Mouse (Mus musculus) neural tube, embryonic 11.5 days (tissue): ENCODE results near the gene Ggcx. TPM values are rescaled to one million over a fixed set of nuclear protein-coding genes. Genes with fewer than 3 reads are reported as not detected.
"Not testable (repeated sequence)": the region's sequence is repeated elsewhere in the genome, so short reads cannot be mapped to it uniquely, and the experiment has no call there.

Experiments used
- ATAC-seq: fragments of 200-750 bp; cut with Nextera tagmentation; 2 replicates; pipeline ENCODE4 v1.8.0; 2017; ENCODE audit warnings: moderate number of reproducible peaks, mild to moderate bottlenecking, moderate TSS enrichment, moderate library complexity; ENCODE audit not compliant: insufficient read depth, low FRiP score, low TSS enrichment
- DNase-seq: peaks from one replicate; pipeline ENCODE4 v3.0.0-alpha.2; 2015; ENCODE audit warnings: low spot score
- H3K27ac ChIP-seq: fragments of 300-500 bp; sonication (generic); 2 replicates; pipeline ENCODE4 v1.5.1; 2014; ENCODE audit warnings: low read depth, mild to moderate bottlenecking, low read length
- H3K27me3 ChIP-seq: fragments of 300-500 bp; sonication (generic); 2 replicates; pipeline ENCODE4 v1.6.1; 2014; ENCODE audit warnings: mild to moderate bottlenecking, low read length, mixed read lengths; ENCODE audit not compliant: control insufficient read depth, insufficient read depth
- H3K36me3 ChIP-seq: fragments of 300-500 bp; sonication (generic); 2 replicates; pipeline ENCODE4 v1.6.1; 2014; ENCODE audit warnings: mild to moderate bottlenecking, low read length, moderate library complexity, mixed read lengths; ENCODE audit not compliant: control insufficient read depth, insufficient read depth
- H3K4me1 ChIP-seq: fragments of 300-500 bp; sonication (generic); 2 replicates; pipeline ENCODE4 v1.6.1; 2014; ENCODE audit warnings: low read length, mixed read lengths; ENCODE audit not compliant: control insufficient read depth, insufficient read depth
- H3K4me2 ChIP-seq: fragments of 300-500 bp; sonication (generic); 2 replicates; pipeline ENCODE4 v1.6.1; 2014; ENCODE audit warnings: low read depth, mild to moderate bottlenecking, moderate library complexity
- H3K4me3 ChIP-seq: fragments of 300-500 bp; sonication (generic); 2 replicates; pipeline ENCODE4 v1.5.1; 2014; ENCODE audit warnings: low read depth, low read length
- H3K9ac ChIP-seq: fragments of 300-500 bp; sonication (generic); 2 replicates; pipeline ENCODE4 v1.6.1; 2014; ENCODE audit warnings: mild to moderate bottlenecking, low read length
- H3K9me3 ChIP-seq: fragments of 300-500 bp; sonication (generic); 2 replicates; pipeline ENCODE4 v1.6.1; 2016; ENCODE audit warnings: low read length; ENCODE audit not compliant: control insufficient read depth
- WGBS: fragments of 180-500 bp; shearing (Covaris S2); extraction: QIAGEN DNeasy Blood & Tissue Kit; methylation state at CpG from one replicate; pipeline ENCODE4 v1.1.7; 2014; 5-methylcytosine and 5-hydroxymethylcytosine counted together
- polyA plus RNA-seq: library from polyadenylated mRNA; unstranded; fragments of >200 nt; fragmentation: Nextera tagmentation; extraction: Ambion mirVana; gene quantifications from 2 replicates; pipeline ENCODE4 v1.2.1, GENCODE M21; 2014

The Ggcx gene
- polyA plus RNA-seq, 1 experiment from 2014 or later = 11.2 TPM

DNA sequence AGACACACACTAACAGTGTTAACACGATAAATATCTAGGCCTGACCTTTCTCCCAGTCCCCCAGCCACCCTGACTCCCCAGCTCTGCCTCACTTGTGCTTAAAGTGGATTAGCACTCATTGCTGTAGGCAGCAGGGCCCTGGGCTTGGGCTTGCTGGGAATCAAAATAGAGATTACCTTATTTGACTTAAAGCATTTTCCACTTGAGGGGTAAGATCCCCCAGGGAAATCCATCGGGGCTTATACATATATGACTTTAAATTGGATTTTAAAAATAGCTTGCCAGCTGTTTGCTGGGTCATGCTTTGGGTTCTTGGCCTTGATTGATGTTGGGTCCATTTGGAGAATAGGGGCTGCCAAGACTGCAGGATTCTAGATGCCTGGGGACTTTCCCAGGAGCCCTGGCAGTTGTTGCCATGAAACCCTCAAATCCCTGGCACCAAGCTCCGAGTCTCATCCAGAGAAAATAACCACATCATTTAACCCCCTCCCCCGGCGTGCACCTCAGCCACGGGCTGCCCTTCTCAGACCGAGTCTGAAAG is 40.8 kb downstream of the Ggcx start:
- H3K9ac ChIP-seq = no peak overlapping the region
- ATAC-seq = no peak
- no peaks in the 10 kb centered on the region for H3K36me3 ChIP-seq
- H3K9me3 ChIP-seq = no peaks in the 10 kb centered on the region
- 77% methylated on average over 7 of the region's 7 CpGs for WGBS
- H3K4me3 ChIP-seq = no peak overlapping the region
- H3K27me3 ChIP-seq = no peaks in the 10 kb centered on the region
- H3K4me1 ChIP-seq = no peaks in the 10 kb centered on the region
- no peak overlapping the region for H3K4me2 ChIP-seq
- no peak overlapping the region for H3K27ac ChIP-seq
- DNase-seq = no peak

DNA sequence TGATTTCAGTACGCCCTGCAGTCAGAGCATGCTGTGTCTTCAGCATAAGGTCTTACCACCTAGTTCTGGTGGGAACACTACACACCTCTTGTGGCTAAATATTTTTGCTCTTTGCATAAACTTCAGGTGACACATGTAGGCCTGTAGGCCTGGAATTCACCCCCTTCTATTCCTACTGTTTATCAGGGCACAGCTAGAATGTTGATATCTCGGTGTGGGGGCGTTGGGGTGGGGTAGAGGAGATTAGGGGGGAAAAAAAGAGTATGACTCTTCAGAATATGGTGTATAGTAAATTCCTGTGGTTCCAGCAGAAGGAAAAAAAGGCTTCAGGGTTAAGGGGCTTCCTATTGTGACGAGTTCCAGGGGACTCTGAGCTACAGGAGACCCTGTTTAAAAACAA is 42.5 kb downstream of the Ggcx start:
- no peak for DNase-seq
- Histone ChIP-seq H3K4me1 (no peaks in the 10 kb centered on the region), H3K4me3 (no peak overlapping the region), H3K9me3 (no peaks in the 10 kb centered on the region), H3K36me3 (no peaks in the 10 kb centered on the region), H3K27me3 (no peaks in the 10 kb centered on the region), H3K4me2 (no peak overlapping the region), H3K9ac (no peak overlapping the region), H3K27ac (no peak overlapping the region)
- no peak for ATAC-seq
- 87% methylated on average over 4 of the region's 4 CpGs for WGBS

DNA sequence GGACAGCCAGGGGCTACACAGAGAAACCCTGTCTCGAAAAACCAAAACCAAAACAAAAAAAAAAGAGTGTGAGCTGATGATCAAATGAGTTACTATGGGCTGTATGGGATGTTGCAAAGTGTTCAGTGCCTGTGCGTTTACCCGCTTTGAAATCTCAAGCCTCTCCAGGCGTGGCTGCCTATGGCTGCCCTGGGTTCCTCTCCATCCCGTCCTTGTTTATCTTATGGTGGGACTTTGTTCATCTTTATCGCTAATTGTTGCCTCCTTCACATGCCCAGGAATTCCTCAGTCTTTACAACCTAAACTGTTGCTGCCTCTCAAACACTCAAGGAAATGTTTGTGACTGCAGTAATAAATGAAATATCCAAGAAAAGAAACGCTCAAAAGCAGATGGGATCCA is 44.3 kb downstream of the Ggcx start:
- Histone ChIP-seq H3K36me3 (no peaks in the 10 kb centered on the region), H3K4me1 (no peaks in the 10 kb centered on the region), H3K4me3 (no peak overlapping the region), H3K27ac (no peak overlapping the region), H3K4me2 (no peak overlapping the region), H3K9ac (no peak overlapping the region), H3K27me3 (no peaks in the 10 kb centered on the region), H3K9me3 (no peaks in the 10 kb centered on the region)
- ATAC-seq = no peak
- 86% methylated on average over 7 of the region's 7 CpGs for WGBS
- DNase-seq = no peak

DNA sequence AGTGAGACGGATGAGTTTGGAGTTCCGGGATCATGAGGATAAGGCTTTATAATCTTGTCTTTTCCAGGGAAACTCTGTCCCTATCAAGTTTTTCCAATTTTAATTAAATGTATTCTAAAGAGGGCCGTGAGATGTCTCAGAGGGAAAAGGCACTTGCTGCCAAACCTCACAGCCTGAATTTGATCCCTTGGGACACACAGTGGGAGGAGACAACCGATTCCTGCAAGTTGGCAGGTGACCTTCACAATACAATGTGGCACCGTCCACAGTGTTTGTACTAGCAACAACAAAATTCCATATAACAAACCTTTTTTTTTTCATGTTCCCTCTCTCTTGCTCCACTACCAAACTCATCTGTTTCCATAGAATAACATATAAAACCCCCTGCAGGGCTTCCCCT is 44.8 kb downstream of the Ggcx start:
- H3K4me3 ChIP-seq = no peak overlapping the region
- WGBS = 71% methylated on average over 5 of the region's 5 CpGs
- H3K9ac ChIP-seq = no peak overlapping the region
- no peaks in the 10 kb centered on the region for H3K4me1 ChIP-seq
- ATAC-seq (no peak), DNase-seq (no peak)
- H3K36me3 ChIP-seq = no peaks in the 10 kb centered on the region
- no peaks in the 10 kb centered on the region for H3K9me3 ChIP-seq
- no peak overlapping the region for H3K27ac ChIP-seq
- no peak overlapping the region for H3K4me2 ChIP-seq
- no peaks in the 10 kb centered on the region for H3K27me3 ChIP-seq

DNA sequence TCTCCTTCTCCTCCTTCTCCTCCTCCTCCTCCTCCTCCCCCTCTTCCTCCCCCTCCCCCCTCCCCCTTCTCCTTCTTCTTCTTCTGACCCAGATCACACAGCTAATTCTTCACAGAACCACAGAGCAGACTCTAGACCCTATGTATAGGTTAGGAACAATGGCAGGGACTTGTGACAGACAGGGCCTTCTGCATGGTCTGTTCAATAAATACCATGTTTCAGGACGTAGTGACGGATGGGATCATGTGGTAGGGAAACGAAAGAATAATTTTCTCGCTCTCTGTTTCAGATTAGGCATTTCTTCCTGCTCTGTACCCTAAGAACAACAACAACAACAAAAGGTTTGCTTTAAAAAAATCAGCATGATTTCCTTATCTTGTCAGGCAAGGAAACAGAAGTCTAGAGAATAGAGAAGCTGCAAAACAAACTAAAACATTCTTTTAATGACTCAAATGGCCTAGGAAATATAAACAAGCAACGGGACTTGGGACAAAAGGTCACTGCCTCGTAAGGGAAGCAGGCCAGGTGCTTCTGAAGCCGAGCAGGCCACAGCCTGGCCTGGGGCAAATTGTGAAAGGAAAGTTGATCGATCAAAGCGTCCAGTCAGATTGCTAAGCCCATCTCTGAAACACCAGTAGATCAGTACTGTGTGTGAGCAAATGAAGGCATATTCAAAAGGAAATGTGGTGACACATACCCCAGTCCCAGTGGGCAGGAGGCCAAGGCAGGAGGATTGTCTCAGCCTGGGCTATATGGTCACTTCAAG is 46.1 kb downstream of the Ggcx start:
- H3K4me3 ChIP-seq = no peak overlapping the region
- H3K4me1 ChIP-seq = no peaks in the 10 kb centered on the region
- WGBS = 64% methylated on average over 9 of the region's 9 CpGs
- no peak overlapping the region for H3K4me2 ChIP-seq
- ATAC-seq (no peak), DNase-seq (no peak)
- H3K9me3 ChIP-seq = no peaks in the 10 kb centered on the region
- H3K27ac ChIP-seq = no peak overlapping the region
- no peaks in the 10 kb centered on the region for H3K36me3 ChIP-seq
- H3K9ac ChIP-seq = no peak overlapping the region
- H3K27me3 ChIP-seq = no peaks in the 10 kb centered on the region

DNA sequence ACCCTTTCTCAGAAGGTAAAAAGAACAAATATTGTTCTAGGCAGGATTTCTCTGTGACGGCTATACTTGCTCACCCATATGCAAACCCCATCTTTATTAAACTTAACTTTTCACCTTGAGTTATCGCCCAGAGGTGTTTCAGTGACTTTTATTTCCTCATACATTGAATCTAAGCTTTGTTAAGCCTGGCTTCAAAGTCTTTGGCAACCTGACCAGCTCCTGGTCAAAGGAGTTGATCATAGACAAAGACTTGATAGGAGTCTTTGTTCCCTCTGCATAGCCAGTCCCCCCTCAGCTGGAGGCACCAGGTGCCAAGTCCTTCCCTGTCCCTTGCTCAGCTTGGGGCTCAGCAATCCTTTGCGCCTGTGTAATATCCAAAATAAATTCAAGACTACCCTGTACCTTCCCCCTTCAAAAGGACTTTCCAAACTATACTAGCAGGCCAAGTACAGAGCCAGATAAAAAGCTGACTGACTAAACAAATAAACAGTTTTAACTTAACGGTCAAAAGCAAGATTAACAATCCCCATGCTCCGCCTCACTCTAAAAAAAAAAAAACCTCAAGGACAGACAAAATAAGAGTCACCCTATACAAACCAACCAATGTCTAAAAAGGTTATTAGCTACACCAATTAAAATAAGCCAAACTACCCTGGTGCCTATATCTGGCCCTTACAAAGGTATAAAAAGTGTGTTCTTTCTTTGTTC is 48.6 kb downstream of the Ggcx start:
- not testable (repeated sequence) for H3K36me3 ChIP-seq, H3K27ac ChIP-seq, H3K9ac ChIP-seq, H3K4me2 ChIP-seq, H3K27me3 ChIP-seq, H3K9me3 ChIP-seq, ATAC-seq, H3K4me3 ChIP-seq, H3K4me1 ChIP-seq, DNase-seq
- WGBS = 80% methylated on average over 5 of the region's 5 CpGs

GRCm38 (mm10) chr6:72465361-72466157 is 51.5 kb downstream of the Ggcx start:
- Histone ChIP-seq H3K9ac (no peak overlapping the region), H3K27ac (no peak overlapping the region), H3K27me3 (no peaks in the 10 kb centered on the region), H3K4me2 (no peak overlapping the region), H3K4me3 (no peak overlapping the region), H3K4me1 (no peaks in the 10 kb centered on the region), H3K9me3 (no peaks in the 10 kb centered on the region), H3K36me3 (no peaks in the 10 kb centered on the region)
- 46% methylated on average over 8 of the region's 8 CpGs for WGBS
- no peak for ATAC-seq
- no peak for DNase-seq

DNA sequence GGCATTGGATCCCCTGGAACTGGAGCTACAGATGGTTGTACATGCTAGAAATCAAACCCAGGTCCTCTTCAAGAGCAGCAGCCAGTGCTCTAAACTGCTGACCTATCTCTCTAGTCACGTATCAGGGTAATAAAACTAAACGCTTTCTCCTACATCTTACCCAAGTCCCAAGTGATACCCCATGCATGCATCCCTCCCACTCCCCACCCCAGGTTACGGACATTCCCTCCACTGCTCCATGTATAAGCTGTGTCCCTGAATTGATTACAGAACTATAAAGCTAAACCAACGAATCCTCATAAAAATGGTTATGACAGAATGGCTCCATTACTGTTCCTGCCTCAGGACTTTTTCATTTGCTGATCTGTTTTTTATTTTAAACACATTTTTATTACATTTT is 52.1 kb downstream of the Ggcx start:
- H3K27me3 ChIP-seq = no peaks in the 10 kb centered on the region
- DNase-seq (no peak), ATAC-seq (no peak)
- no peak overlapping the region for H3K27ac ChIP-seq
- H3K4me2 ChIP-seq = no peak overlapping the region
- WGBS = 69% methylated on average over 4 of the region's 4 CpGs
- H3K36me3 ChIP-seq = no peaks in the 10 kb centered on the region
- no peaks in the 10 kb centered on the region for H3K4me1 ChIP-seq
- H3K4me3 ChIP-seq = no peak overlapping the region
- no peaks in the 10 kb centered on the region for H3K9me3 ChIP-seq
- no peak overlapping the region for H3K9ac ChIP-seq
